Mouse (Mus musculus) liver, embryonic 14.5 days (tissue): Measurements from ENCODE around the gene Ddx43. TPM values are rescaled to one million over a fixed set of nuclear protein-coding genes. Genes with fewer than 3 reads are reported as not detected.

ENCODE experiments used
- ATAC-seq: fragments of 200-750 bp; cut with Nextera tagmentation; 2 replicates; pipeline ENCODE4 v1.8.0; 2017; ENCODE audit warnings: moderate number of reproducible peaks, mild to moderate bottlenecking, moderate library complexity; ENCODE audit not compliant: insufficient read depth
- DNase-seq, 3 experiments: peaks; one replicate each; pipeline ENCODE4 v3.0.0-alpha.2; 2012 to 2013; ENCODE audit warnings: low read depth in 3 of 3, low spot score in 3 of 3
- H3K27ac ChIP-seq: fragments of 300-500 bp; sonication (generic); 2 replicates; pipeline ENCODE4 v1.5.1; 2014; ENCODE audit warnings: moderate library complexity, mild to moderate bottlenecking, control low read depth, inconsistent platforms
- H3K27me3 ChIP-seq: fragments of 300-500 bp; sonication (generic); 2 replicates; pipeline ENCODE4 v1.6.1; 2014; ENCODE audit warnings: mild to moderate bottlenecking, low read length, moderate library complexity; ENCODE audit not compliant: control insufficient read depth, insufficient read depth
- H3K36me3 ChIP-seq: fragments of 300-500 bp; sonication (generic); replicated peaks from 2 replicates; pipeline ENCODE4 v1.6.1; 2014; ENCODE audit warnings: low read depth; ENCODE audit not compliant: control insufficient read depth, insufficient read depth
- H3K4me1 ChIP-seq, 2 experiments: fragments of 200-500 bp in 1 of 2; fragments of 300-500 bp in 1 of 2; sonication (generic) in 1 of 2; replicated peaks; 2 replicates each; pipeline ENCODE4 v1.6.1; 2012 to 2014; ENCODE audit warnings: antibody characterized with exemption in 1 of 2, inconsistent platforms in 1 of 2, low read length in 1 of 2; ENCODE audit not compliant: control insufficient read depth in 2 of 2, insufficient read depth in 2 of 2
- H3K4me2 ChIP-seq: fragments of 300-500 bp; sonication (generic); 2 replicates; pipeline ENCODE4 v1.6.1; 2014; ENCODE audit warnings: low read depth, mild to moderate bottlenecking, control low read depth, moderate library complexity
- H3K4me3 ChIP-seq, 2 experiments: fragments of 200-500 bp in 1 of 2; fragments of 300-500 bp in 1 of 2; sonication (generic) in 1 of 2; 2 replicates each; pipeline ENCODE4 v1.5.1; 2012 to 2014; ENCODE audit warnings: low read depth in 2 of 2, low read length in 2 of 2, mild to moderate bottlenecking in 2 of 2, control low read depth in 1 of 2, inconsistent platforms in 1 of 2, moderate library complexity in 1 of 2; ENCODE audit not compliant: insufficient read depth in 1 of 2
- H3K9ac ChIP-seq: fragments of 300-500 bp; sonication (generic); replicated peaks from 2 replicates; pipeline ENCODE4 v1.6.1; 2014; ENCODE audit warnings: mild to moderate bottlenecking, control low read depth, moderate library complexity
- H3K9me3 ChIP-seq: fragments of 300-500 bp; sonication (generic); 2 replicates; pipeline ENCODE4 v1.6.1; 2016; ENCODE audit warnings: low read length, mixed read lengths; ENCODE audit not compliant: control insufficient read depth
- CTCF ChIP-seq: IDR thresholded peaks from 2 replicates; pipeline ENCODE4 v1.5.1; 2016; ENCODE audit warnings: antibody characterized with exemption, low read depth, control low read depth
- EP300 ChIP-seq: IDR thresholded peaks from 2 replicates; pipeline ENCODE4 v1.6.1; 2016; ENCODE audit warnings: antibody characterized with exemption, low read depth
- WGBS: fragments of 180-500 bp; shearing (Covaris S2); extraction: QIAGEN DNeasy Blood & Tissue Kit; methylation state at CpG from one replicate; pipeline ENCODE4 v1.1.7; 2014; ENCODE audit not compliant: insufficient replicate concordance; 5-methylcytosine and 5-hydroxymethylcytosine counted together
- polyA plus RNA-seq, 2 experiments: library from polyadenylated mRNA; depleted of rRNA in 1 of 2; stranded (reverse) in 1 of 2; unstranded in 1 of 2; fragments of >200 nt; fragmentation: Nextera tagmentation in 1 of 2; extraction: Ambion mirVana in 1 of 2; gene quantifications; 2 replicates each; pipeline versions ENCODE4 v1.2.1 to v1.2.3; 2012 to 2014

The Ddx43 gene
- polyA plus RNA-seq, 2 experiments: 0.02 TPM; not detected in 1

DNA sequence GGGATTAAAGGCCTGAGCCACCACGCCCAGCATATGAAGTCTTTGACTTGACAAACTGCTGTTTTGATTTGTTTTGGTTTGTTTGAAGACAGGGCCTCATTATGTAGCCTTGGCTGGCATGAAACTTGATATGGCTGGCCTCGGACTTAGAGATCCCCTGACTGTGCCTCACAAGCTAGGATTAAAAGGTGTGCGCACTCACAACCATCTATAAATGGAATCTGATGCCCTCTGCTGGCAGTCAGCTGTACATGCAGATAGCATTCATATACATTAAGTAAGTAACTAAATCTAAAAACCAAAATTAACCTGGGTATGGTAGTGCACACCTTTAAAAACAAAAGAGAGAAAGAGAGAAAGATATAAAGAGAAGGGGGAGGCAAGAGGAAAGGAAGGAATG, 9.7 kb upstream of the Ddx43 start:
- Histone ChIP-seq H3K36me3 (no peaks in the 10 kb centered on the region), H3K4me2 (no peak overlapping the region), H3K27ac (no peak overlapping the region), H3K4me1 (no peaks in the 10 kb centered on the region), H3K4me3 (no peak overlapping the region), H3K9ac (no peak overlapping the region), H3K27me3 (no peaks in the 10 kb centered on the region), H3K9me3 (no peaks in the 10 kb centered on the region)
- WGBS: 36% methylated on average over 3 of the region's 3 CpGs
- TF ChIP-seq EP300 (no peak), CTCF (peak; percentile 58)
- no peak for ATAC-seq
- no peak for DNase-seq

DNA sequence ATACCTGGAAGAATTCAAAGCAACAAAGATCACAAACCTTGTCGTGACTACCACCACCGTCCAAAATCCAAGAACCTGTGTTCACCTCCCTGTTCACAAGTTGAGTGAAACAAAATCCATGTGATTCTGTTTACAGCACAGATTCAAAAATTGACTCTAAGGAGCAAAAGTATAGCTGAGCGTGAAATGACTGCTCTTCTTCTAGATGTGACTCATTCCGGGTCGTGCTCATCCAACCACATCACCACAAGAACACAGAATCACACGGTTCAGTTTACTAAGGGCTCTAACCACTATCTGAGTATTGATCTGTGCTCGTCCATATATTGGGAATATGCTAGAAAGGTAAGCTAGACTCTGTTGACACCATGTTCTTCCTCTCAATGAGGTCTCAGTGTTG, 8.6 kb upstream of the Ddx43 start:
- Histone ChIP-seq H3K27me3 (no peaks in the 10 kb centered on the region), H3K27ac (no peak overlapping the region), H3K36me3 (no peaks in the 10 kb centered on the region), H3K4me1 (no peaks in the 10 kb centered on the region), H3K4me2 (no peak overlapping the region), H3K9me3 (no peaks in the 10 kb centered on the region), H3K4me3 (no peak overlapping the region), H3K9ac (no peak overlapping the region)
- ATAC-seq (no peak), DNase-seq (no peak)
- WGBS: 63% methylated on average over 7 of the region's 7 CpGs
- TF ChIP-seq EP300: no peak
- no peak for TF ChIP-seq CTCF

DNA sequence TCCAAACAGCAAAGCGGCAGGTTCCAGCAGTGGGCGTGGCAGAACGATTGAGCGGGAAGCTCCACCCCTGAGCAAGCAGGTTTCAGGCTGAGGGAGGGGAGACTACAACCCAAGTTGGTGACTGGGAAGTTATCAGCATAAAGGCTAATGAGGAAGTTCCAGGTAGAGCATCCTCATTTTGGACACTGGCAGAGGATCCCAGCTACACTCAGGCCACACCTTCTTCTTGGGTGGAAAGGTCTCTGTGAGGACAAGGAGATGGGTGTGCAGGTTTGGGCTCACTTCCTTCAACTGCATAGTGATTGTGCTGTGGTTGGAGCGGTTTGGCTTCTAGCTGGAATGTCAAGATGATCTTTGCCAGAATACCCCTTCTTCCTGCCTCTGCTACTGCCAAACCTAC, 5.6 kb upstream of the Ddx43 start:
- no peaks in the 10 kb centered on the region for H3K36me3 ChIP-seq
- H3K4me3 ChIP-seq: no peak overlapping the region
- H3K9ac ChIP-seq: no peak overlapping the region
- H3K27me3 ChIP-seq: peaks cover 15% of the 10 kb centered on the region
- 32% methylated on average over 5 of the region's 5 CpGs for WGBS
- ATAC-seq: no peak
- H3K9me3 ChIP-seq: no peaks in the 10 kb centered on the region
- DNase-seq: no peak
- no peak overlapping the region for H3K27ac ChIP-seq
- no peak overlapping the region for H3K4me2 ChIP-seq
- H3K4me1 ChIP-seq: no peaks in the 10 kb centered on the region
- no peak for TF ChIP-seq EP300
- no peak for TF ChIP-seq CTCF

DNA sequence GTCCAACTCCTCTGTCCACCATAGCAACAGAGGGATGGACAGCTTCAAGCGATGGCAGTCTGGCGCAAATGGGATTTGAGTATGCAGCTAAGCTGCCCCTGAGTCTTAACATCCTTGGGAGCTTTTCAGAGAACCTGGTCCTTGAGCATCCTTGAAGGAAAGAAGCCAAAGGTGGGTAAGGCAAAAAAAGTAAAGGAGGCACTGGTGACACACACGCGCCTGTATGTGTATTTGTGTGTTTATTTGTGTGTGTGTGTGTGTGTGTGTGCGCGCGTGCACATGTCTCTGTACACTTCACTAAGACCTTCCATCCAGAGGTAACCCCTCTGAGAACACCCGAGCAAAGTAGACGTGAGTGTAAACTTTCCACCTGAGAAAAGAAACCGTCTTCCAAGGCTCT, 1.8 kb upstream of the Ddx43 start:
- H3K4me1 ChIP-seq: no peaks in the 10 kb centered on the region
- no peaks in the 10 kb centered on the region for H3K36me3 ChIP-seq
- DNase-seq (no peak), ATAC-seq (no peak)
- peaks cover 43% of the 10 kb centered on the region for H3K27me3 ChIP-seq
- no peak overlapping the region for H3K9ac ChIP-seq
- H3K27ac ChIP-seq: no peak overlapping the region
- H3K9me3 ChIP-seq: no peaks in the 10 kb centered on the region
- no peak overlapping the region for H3K4me2 ChIP-seq
- H3K4me3 ChIP-seq: no peak overlapping the region
- 74% methylated on average over 10 of the region's 10 CpGs for WGBS
- TF ChIP-seq CTCF (no peak), EP300 (no peak)

DNA sequence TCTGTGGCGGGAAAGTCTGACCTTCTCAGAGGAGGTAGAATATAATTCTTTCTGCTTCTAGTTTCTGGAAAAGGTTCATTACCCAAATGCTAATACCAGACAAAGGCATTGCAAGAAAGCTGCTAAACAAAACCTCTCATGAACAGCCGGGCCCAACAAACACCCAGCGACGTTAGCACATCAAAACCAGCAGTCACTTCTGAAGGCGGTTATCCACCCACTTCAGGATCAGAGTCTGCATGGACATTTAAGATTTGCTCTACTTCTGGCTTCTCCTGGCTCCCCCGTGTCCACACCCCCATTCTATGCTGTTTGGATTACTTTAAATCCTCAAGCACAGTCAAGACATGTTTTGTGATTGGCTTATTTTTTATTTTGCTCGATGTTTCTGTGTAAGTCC, 975 bp upstream of the Ddx43 start:
- Histone ChIP-seq H3K9me3 (no peaks in the 10 kb centered on the region), H3K36me3 (no peaks in the 10 kb centered on the region), H3K27me3 (peaks cover 43% of the 10 kb centered on the region), H3K27ac (no peak overlapping the region), H3K4me2 (no peak overlapping the region), H3K9ac (no peak overlapping the region), H3K4me3 (no peak overlapping the region), H3K4me1 (no peaks in the 10 kb centered on the region)
- TF ChIP-seq CTCF (no peak), EP300 (no peak)
- 41% methylated on average over 7 of the region's 7 CpGs for WGBS
- DNase-seq: no peak
- ATAC-seq: no peak
